Mouse (Mus musculus): ENCODE results near the gene Hkdc1.

Gene Hkdc1

GRCm38 (mm10) chr10:62422255-62422654, at the start of gene Hkdc1:
Hkdc1 (minus strand) TSS chr10:62422491.
- peak; percentile 82 for DNase-seq

DNA sequence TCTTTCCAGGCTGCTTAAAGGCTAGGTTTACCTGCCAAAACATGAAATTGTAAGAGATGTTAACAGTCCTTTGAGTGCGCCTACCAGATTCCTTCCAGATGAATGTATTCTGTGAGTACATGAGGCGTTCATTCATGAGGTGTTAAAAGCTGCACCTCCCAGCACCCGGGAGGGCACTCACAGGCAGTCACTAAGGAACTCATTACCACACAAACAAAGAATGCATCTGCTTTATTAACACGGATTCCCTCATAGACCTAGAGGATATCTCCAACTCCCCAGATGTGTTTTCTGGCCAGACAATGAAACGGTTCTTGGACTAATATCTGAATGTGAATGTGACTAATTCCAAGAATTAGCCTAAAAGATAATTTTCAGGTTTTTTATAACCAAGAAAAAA, 48.8 kb upstream of the Hkdc1 start:
- DNase-seq: peak; percentile 29

- DNase-seq: peak; percentile 40
Measured at GRCm38 (mm10) chr10:62469736-62470135, 47.4 kb upstream of the Hkdc1 start.

GRCm38 (mm10) chr10:62461321-62461720, 39.0 kb upstream of the Hkdc1 start:
- no peak for DNase-seq

DNA sequence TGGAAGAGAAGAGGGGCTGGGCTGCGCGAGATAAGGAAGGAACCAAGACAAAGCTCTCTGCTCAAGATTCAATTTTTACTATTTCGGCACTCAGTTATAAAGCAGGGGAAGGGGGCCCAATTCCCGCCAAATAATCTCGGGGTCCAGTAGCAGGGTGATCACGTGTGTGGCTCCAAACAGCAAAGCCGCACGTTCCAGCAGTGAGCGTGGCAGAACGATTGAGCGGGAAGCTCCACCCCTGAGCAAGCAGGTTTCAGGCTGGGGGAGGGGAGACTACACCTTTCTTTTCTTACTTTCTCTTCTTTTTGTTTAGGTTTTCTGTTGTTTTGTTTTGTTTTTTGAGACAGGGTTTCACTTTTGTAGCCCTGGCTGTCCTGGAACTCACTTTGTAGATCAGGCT, 29.7 kb upstream of the Hkdc1 start:
- peak; percentile 82 for DNase-seq

DNA sequence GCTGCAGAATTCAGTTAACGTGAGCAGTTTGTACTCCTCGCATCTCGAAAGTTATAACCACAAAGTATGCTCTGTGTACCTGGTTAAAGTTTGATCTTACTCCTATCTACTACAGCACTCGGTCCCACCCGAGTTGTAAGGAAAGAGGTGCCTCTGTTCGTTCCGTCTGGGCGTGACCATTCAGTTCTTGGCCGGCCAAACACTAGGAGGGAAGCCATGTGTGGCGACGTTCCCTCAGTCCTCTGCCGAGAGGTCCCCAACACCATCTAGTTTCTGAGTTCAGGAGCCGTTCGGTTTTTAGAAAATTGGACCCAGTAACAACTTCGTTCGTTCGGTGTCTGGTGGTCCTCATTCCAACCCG, 28.0 kb upstream of the Hkdc1 start:
- no peak for DNase-seq

GRCm38 (mm10) chr10:62449364-62450279, 27.3 kb upstream of the Hkdc1 start, which contains the start of the genes 4930507D05Rik and Supv3l1:
4930507D05Rik (plus strand) TSS chr10:62449489.
Supv3l1 (minus strand) TSS chr10:62449738.
- DNase-seq: peak; percentile 99

- no peak for DNase-seq
Measured at GRCm38 (mm10) chr10:62430427-62430826, 8.1 kb upstream of the Hkdc1 start.

DNA sequence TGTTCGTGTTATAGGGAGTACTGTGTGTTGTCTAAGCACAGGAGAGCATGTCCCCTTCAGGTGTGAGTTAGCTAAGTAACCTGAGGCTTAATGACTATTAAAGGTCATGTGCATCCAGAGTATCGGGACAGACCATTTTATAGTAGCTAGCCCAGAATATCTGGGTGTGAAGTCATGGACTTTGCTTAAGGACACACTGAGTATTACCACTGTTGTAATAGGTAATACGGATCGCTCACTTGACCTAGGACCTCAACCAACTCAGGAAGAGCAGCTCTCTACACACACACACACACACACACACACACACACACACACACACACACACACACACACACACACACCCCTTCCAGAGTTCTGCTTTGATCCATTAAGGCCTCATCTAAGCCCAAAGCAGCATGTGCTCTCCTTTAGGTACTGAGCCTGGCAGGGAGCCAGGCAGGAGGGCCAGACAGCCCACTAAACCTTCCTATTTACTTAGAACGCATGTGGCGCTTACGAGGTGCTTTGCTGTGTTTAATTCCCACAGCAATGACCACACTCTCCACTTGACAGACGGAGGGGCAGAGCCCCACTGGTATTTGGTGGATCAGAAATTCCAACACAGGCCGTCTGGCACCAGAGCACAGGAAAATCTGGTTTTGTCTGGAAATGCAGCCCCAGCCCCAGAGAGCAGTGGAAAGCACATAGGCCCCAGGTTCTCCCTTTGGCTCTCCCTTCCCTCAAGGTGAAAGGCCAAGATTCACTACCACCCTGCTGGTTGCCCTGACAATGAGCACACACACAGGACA, 3.0 kb upstream of the Hkdc1 start:
- DNase-seq: no peak

GRCm38 (mm10) chr10:62421127-62421526, 1.2 kb downstream of the Hkdc1 start:
- no peak for DNase-seq

DNA sequence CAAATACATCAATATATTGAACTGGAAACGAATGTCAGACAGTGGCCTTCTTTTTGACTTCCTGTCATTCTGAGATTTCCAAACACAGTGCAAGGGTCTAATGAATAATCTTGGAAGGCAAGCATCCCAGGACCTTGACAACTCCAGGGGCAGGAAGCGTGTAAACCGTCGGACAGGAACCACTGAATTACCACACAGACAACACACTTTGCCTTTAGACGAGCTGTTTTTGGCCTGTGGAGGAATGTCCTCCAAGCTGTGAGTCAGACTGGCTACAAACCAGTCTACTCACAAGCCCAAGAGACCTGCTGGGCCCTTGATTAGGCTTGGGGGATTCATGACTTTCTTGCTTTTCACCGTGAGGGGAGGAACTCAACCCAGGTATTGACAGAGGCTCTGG, 1.9 kb downstream of the Hkdc1 start:
- DNase-seq: no peak

- DNase-seq: no peak
Measured at GRCm38 (mm10) chr10:62419422-62419821, 2.9 kb downstream of the Hkdc1 start.

DNA sequence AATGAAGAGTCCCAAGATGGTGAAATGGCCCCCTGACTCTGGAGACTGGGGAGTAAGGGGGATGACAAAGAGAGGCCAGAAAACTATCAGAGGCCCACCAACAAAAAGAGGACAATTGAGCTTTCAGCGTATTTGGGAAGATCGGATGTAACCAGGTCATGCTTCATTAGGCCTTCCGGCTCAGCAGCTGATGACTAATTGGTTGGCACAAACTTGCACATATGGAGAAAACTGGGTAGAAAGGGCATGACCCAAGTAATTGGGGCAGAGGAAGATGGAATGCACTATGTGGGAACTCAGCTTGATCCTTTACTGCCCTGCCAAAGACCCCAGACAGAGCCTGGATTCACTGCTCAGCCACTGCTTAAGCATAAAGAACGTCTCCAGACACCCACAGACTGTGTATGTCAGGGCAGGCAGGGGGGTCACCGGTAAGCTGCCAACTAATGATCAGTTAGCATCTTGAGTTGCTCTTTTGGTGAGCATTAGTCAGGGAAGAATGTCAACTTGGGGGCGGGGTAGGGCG, 3.4 kb downstream of the Hkdc1 start:
- DNase-seq: no peak

DNA sequence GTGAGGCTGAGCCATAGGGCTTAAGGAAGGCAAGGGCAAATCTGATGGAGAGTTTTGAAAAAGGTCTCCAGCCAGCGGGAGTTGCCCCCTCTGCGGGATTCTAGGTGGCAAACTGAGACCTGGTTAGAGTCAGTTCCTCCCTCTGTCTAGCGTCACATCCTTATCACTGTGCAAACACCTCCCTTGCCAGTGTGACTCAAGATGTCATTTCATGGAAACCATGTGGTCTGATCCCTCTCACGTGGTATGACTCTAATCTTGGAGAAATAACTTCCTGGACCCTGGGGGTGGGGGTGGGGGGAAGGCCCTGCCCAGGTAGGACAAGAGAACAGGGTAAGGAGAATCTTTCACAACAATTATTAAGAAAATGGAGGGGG, 8.7 kb downstream of the Hkdc1 start:
- no peak for DNase-seq

DNA sequence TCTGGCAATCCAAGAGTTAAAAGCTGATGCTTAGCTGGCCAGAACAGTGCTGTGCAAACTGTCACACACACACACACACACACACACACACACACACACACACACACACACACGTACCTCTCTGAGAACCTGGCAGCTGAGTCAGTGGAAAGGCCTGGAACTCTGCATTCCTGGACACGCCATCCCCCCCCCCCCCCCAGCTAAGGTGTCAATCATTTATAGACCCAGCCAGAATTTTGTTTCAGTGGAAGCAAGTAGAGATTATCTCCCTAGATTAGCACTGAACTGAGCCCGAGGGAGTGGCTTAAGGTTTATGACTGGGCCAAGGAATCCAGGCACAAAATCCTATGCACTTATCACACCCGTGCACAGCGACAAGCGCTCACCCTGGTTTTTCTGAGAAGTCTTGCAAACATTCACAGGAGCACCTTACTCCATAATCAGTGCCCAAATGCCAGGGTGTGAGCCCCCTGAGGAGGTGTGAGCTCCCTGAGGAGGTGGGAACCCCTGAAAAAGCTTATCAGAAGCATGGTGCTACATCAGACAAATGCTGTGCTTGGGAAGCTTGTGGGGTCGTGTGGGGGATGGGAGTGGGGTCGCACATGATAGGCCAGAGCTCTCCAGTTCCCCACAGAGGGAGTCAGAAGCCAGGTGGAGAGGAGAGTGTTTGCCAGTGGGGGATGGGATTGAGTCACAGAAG, 9.2 kb downstream of the Hkdc1 start:
- no peak for DNase-seq

DNA sequence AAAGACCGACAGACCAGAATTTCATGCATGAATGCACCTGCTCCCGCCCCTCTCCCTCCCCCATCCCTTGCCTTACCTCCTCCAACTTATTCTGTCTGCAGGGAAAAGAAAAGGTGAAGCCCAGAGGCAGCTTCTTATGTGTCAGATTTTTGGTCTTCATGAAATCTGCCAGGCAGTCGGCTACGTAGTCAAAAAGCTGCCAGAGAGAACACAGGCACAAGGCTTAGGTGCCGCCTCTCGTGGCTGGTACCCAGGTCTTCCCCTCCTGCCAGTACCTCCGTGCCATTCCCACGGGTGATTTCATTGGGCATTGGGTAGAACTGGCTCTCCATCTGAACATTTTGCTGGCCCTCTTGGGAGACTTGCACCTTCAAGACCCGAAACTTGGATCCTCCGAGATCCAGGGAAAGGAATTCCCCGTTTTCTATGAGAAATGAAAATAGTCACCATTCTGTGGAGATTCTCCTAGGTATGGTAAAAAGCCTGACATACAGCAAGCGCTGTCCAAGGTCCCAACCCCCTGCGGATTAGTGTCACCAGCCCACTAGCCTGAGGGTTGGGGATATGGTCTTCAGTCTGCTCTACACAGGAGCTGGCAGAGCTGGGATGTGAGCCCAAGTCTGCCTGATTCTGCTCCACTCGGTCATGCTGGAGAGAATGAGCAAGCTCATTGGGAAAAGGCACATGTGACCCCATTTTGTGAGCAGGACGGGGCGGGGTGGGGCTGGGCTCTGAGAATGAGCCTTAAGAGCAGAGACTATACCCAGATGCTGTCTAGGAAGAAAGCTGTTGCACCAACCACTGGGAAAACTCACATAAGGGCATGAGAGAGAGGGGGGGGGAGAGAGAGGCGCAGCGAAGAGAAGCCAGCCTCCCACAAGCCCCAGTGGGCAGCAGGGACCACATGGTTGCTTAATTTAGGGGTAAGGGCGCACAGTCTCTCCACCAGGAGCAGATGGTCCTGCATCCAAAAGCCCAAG, 10.6 kb downstream of the Hkdc1 start:
- no peak for DNase-seq

DNA sequence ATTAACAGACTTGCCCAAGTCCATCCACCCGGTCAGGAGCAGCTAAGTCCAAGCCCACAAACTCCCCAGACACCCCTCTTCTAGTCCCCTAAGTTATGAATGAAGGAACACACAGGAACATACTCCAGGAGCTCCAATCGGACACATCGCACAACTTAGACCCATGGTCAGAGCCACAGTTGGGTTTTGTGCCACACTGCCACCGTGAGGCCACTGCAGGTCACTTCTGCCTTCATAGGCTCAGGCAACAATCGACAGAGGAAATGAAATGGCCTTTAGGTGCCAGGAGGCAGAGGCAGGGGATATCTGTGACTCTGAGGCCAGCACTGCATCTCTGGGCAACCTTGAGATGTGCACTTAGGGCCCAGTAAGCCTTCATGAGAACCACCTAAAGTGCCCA, 11.3 kb downstream of the Hkdc1 start:
- peak; percentile 92 for DNase-seq

DNA sequence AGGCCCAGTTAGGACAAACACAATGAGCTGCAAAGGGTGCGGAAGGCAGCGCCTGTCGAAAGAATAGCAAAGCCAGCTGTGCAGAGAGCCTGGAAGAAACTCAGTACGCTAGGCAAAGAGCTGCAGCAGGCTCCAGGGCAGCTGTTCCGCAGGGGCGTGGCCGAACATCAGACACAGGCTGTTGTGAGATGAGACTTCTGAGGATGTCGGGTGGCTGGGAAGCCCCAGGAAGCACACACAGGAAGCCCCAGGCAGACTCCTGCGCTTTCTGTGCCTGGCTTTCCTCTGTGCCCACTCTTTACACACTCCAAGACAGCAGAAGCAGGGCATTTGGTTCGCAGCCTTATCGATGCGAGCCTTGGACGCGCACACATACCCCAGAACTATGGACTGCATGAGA, 17.4 kb downstream of the Hkdc1 start:
- peak; percentile 93 for DNase-seq

GRCm38 (mm10) chr10:62401641-62402111, 20.6 kb downstream of the Hkdc1 start:
- peak; percentile 97 for DNase-seq

DNA sequence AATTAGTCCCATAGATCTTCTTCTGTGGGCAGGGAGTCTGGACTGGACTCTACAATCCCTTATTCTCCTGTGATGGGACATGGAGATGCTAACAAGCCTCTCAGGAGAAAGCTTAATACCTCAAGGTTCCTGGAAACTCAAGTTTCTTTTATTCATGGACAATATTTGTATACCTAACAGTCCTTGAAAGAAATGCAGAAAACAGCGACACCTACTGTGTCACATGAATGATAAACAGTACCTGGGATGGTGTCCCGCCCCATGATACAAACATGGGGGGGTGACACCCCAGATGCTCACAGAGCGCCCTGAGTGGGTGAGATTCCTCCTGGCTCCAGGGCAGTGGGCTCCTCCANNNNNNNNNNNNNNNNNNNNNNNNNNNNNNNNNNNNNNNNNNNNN, 39.3 kb downstream of the Hkdc1 start:
- peak; percentile 85 for DNase-seq

- peak; percentile 85 for DNase-seq
Measured at GRCm38 (mm10) chr10:62380936-62381335, 41.4 kb downstream of the Hkdc1 start.

DNA sequence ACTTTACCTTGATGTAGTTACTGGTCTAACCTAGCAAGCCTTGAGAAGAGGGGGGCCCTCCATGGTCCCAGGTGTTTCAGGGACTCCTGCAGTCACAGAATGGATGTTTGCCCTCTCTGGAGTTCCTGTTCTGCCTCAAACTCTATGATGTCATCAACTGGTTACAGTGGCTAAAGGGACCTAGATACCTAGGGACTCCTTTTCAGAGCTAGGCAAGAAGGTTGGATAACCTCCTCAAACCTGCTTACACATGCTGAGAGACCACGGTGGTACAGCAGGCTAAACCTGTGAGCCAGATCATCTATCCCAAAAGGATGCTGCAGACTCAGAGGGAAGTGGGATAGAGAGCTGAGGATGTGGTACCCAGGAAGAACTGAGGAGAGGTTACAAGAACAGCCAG, 42.5 kb downstream of the Hkdc1 start, which contains the start of gene Hk1:
Hk1 (minus strand) TSS at position 101 of the 400 bp plus-strand sequence.
- DNase-seq: peak; percentile 45
